Mouse (Mus musculus): ENCODE data around the gene Gm10842.
"Not testable (repeated sequence)": the region's sequence is repeated elsewhere in the genome, so short reads cannot be mapped to it uniquely, and the experiment has no call there.

Gm10842 gene

DNA sequence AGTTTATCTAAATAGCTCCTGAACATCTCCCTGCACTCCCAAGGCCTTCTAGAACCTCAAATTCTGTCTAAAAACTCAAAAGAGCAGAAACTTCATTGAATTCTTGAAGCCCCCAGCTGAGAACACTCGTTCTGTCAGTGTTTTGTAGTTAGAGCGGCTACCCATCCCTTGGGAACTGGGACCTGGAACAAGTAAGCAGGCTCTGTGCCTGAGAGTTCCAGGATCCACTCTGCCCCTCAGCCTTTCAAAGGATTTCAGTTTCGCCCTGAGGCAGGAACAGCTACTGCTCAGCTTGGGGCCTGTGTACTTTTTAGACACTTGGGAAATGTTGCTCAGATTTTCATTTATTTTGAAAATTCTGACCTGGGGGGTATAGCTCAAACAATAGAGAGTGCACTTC lies at the start of gene Gm10842:
Gene Gm10842, plus strand, starts transcription at position 301 of the 400 bp plus-strand sequence.
- no peak for DNase-seq (ENCODE audit: low read depth)

DNA sequence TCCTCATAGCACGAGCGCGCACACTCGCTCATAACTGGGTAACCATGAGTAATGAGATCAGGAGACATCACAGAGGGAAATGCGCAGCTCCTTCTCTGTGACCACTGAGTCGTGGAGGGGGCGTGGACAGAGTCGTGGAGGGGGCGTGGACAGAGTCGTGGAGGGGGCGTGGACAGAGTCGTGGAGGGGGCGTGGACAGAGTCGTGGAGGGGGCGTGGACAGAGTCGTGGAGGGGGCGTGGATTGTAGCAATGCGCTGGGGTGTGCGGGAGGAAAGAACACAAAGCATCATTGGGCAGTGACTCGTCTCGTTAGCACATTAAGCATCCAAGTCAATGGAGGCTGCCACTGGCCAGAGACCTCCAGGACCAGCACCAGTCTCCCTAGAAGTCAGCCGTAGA lies 34.2 kb upstream of the Gm10842 start:
- not testable (repeated sequence) for DNase-seq (ENCODE audit: low read depth)

DNA sequence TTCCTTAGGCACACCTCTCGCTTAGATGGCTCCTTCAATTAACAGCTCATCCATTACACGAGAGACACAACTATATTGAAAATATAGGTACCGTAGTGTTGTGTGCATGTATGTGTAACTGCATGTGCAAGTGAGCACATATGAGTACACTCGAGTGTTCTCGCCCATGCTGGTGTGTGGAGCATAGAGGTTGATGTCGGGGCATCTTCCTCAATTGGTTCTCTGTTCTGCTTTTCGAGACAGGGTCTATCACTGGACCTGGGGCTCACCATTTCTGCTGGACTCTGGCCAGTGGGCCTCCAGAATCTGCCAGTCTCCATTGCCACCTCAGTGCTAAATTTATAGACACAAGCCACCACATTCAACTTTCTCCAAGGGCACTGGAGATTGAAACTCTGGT lies 28.9 kb upstream of the Gm10842 start:
- no peak for DNase-seq (ENCODE audit: low read depth)

DNA sequence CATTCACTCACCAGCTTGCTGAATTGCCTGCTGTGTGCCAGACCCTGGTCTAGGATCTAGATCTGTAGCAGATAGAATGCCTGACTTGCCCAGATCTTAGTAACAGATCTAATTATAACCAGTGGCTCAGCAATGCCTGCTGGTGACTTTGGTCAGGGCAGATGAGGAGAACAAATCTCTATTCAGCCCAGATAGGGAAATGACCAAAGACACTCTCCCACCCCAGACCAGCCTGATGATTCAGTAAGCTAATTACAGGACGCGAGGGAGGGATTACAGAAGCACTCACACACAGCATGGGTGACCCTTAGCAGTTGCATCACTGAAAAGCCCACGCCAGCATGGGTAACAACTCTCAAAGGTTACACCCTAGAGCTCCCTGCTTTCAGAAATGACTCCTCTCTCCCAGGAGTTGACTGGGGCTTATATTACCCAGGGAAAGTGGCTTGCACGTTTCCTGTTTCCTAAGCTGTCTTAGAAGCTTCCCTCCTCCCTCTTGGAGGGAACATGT lies 26.1 kb upstream of the Gm10842 start:
- DNase-seq (ENCODE audit: low read depth): peak; percentile 17

DNA sequence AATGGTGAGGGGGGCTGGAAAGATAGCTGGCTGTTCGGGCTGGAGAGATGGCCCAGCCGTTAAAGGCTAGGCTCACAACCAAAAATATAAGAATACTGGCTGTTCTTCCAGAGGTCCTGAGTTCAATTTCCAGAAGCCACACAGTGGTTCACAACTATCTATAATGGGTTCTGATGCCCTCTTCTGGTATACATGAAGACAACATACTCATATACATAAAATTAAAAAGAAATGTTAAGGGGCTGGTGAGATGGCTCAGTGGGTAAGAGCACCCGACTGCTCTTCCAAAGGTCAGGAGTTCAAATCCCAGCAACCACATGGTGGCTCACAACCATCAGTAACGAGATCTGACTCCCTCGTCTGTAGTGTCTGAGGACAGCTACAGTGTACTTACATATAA lies 24.9 kb upstream of the Gm10842 start:
- peak; percentile 24 for DNase-seq (ENCODE audit: low read depth)

DNA sequence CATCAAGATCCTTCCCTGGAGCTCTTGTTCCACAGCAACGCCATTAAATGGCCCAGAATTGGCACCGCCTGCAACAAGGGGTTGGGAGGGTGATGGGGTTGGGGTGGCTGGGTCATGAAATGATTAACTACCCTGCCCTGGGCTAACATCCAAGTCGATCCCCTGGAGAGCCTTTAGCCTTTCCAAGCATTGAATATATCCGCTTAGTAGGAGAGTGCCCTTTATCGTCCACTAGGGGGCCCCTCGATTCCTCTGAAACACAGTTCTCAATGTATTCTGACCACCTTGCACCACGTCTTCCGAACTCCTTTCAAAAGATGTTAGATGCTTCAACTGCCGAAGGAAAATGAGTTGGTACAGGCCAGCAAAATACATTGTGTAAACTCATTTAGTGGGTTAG lies 22.7 kb upstream of the Gm10842 start:
- peak; percentile 75 for DNase-seq (ENCODE audit: low read depth)

DNA sequence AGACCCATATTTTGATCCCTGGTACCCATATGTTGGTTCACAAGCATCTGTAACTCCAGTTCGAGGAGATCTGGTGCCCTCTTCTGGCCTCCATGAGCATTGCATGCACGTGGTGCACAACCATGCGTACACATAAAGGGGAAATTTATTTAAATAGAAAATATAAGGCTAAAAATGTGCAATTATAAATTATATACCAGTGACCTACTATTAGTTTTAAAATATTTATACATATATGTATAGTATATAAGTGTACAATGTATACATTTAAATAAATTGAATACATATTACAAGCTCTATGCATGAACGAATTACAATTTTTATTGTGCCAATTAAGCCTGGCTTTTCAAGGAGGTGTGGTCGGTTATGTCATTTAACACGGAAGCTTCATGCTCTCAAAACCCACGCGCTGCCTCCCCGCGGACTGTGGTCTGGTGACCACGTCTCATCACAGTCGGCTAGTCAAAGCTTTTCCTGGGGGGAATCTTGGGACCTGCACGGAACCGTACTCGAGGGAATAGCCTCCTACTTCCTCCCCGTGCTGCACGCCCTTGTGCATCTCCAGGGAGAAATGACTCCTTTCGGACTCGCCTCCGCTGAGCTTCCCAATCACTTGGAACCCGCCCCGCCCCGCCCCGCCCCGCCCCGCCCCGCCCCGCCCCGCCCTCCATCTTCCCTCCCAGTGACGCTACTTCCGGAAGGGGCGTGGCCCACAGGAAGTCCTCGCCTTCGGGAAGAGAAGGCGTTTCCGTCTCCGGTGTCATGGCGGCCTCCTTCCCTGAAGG lies 20.8 kb upstream of the Gm10842 start, which contains the start of gene Mettl2:
Gene Mettl2, plus strand, starts transcription at position 691 of the 785 bp plus-strand sequence.
- peak; percentile 91 for DNase-seq (ENCODE audit: low read depth)

DNA sequence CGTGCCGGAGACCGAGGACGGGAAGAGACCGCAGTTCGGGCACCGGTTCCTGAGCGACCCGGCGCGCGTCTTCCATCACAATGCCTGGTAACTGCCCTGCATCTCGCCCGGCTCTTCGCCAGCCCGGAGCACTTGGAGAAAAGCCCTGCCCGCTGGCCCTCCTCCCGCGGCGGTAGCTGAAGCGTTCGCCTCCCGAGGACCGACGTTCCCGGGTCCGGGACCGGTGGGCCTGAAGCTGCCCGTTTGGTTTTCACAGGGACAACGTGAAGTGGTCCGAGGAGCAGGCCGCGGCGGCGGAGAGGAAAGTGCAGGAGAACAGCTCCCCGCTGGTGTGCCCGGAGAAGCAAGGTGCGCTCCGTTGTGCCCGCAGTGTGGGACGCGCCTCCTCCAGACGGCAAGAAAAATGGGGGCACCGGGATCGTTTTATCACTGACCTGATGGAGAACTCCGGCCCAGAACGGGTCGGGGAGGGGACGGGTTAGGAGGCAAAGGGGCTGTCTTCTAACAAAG lies 20.1 kb upstream of the Gm10842 start:
- DNase-seq (ENCODE audit: low read depth): no peak

DNA sequence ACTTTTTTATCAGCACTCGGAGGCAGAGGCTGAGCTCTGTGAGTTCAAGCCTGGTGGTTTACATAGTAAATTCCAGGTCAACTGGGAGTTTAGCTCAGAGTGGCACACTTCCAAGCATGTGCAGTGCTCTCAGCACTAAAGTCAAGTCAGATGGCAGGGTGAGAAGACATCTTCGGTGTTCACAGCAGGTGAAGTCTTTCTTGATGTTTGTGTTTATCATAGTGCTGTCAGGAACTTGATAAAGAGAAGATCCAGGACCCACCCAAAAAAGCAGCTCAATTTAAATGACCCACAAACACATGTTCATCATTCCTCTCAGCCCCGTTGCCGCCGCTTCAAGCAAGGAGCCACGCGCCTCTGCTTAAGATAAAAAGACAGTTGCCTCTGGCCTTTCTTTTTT lies 11.0 kb upstream of the Gm10842 start:
- DNase-seq (ENCODE audit: low read depth): no peak

DNA sequence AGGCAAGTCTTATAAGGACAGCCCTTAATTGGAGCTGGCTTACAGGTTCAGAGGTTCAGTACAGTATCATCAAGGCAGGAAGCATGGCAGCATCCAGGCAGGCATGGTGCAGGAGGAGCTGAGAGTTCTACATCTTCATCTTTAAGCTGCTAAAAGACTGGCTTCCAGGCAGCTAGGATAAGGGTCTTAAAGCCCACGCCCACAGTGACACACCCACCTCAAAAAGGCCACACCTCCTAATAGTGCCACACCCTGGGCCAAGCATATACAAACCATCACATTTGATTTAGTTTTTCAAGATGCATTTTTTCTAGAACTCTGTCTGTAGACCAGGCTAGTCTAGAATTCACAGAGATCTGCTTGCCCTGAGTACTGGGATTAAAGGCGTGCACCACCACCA lies 9.4 kb upstream of the Gm10842 start:
- DNase-seq (ENCODE audit: low read depth): not testable (repeated sequence)

DNA sequence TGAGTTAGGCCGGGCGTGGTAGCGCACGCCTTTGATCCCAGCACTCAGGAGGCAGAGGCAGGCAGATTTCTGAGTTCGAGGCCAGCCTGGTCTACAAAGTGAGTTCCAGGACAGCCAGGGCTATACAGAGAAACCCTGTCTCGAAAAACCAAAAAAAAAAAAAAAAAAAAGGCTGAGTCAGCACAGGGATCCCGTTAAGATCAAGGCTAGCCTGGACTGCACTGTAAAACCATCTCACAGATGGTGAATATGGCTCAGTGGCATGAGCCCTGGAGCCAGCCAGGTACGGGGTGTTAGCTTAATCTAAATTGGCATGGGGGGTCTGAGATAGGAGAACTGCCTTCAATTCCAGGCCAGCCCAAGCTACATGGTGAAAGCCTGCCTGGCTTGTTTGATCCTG lies 6.2 kb upstream of the Gm10842 start:
- not testable (repeated sequence) for DNase-seq (ENCODE audit: low read depth)

DNA sequence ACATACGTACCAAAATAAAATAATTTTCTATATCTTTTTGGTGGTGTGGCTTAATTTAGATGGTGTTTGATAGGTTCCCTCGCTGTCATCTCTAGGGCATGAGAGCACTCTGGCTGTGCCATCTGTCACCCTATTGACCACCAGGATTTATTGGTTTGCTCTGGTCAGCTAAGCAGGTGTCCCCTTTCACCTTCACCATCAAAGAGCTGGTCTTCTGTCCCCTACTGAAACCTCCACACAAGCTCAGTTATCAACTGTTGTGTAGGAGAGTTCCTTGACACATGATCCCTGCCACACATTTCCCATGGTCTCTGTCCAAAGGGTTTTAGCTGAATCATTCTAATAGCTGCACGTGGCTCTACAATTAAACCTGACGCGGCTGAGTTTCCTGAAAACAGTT lies 5.6 kb upstream of the Gm10842 start:
- DNase-seq (ENCODE audit: low read depth): no peak

DNA sequence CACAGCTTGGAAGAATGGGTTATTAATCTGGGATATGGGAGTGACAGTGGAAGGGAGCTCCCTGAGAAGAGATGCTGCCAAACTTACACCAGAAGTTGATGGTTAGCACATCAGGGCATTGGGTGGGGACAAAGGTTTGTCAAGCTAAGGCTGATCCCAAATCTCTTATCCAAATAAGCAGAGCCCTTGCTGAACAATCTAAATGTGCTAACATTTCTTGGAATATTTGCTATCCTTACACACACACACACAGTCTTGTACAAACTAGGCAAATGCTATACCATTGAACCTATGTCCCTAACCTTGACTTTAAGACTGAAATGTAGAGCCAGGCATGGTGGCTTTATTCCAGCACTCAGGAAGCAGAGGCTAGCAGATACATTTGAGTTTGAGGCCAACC lies 3.1 kb upstream of the Gm10842 start:
- no peak for DNase-seq (ENCODE audit: low read depth)

DNA sequence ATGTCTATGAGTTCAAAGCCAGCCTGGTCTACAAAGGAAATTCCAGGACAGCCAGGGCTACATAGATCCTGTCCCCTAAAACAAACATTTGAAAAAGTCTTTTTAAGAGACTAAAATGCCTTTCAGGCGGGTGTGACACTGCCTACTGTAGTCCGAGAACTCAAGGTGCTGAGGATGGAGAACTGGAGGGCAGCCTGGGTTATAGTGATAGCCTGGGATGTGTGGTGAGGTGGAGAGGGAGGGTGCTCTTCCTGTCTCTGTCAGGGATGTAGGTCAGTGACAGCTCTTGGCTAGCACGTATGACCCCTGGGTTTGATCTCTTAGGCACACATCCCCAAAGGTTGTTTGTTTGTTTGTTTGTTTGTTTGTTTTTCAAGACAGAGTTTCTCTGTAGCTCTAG lies 2.6 kb upstream of the Gm10842 start:
- no peak for DNase-seq (ENCODE audit: low read depth)

DNA sequence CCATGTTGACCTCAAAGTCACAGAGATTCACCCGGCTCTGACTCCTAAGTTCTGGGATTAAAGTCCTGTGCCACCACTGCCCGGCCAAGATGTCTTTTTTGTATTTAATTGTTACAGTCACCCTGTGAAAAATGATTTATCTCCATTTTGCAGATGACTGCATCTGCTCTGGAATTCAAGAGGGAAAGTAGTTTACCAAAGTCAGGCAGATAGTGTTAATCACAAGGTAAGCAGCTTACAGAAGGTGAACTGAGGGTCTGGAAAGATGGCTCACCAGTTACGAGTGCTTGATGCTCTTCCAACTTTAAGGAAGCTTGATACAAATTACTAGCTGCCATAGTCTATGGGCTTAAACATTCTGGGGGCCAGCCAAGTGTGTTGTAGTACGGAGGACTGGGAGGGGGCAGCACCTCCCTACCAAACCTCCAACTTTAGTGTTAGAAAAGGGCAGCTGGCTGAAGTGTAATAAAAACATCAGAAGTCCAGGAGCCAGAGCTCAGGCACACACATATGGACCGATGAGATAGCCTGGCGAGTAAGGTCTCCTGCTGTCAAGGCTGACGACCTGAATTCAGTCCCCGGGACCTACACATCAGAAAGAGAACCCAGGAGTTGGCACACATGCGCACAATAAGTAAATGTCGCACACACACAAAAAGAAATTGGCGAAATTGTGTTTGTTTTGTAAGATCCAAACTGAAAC lies 2.0 kb upstream of the Gm10842 start:
- DNase-seq (ENCODE audit: low read depth): no peak

DNA sequence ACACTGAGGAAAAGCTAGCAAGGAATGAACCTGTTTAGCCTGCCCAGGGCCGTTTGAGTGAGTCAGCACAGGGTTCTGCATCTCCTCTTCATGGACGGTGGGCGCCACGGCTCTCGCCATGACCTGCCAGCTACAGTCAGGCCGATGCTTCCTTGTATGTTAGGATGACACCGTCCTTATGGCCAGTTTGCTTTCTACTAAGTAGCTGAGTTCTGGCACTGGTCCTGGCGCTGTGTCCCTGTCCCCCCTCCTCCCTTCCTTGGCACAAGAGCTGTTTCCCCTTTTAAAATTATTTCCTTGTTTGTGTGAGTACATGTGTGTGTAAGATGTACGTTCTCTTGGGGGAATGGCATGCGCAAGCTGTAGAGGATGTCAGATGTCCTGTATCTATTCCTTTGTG lies 1.5 kb upstream of the Gm10842 start:
- DNase-seq (ENCODE audit: low read depth): no peak

DNA sequence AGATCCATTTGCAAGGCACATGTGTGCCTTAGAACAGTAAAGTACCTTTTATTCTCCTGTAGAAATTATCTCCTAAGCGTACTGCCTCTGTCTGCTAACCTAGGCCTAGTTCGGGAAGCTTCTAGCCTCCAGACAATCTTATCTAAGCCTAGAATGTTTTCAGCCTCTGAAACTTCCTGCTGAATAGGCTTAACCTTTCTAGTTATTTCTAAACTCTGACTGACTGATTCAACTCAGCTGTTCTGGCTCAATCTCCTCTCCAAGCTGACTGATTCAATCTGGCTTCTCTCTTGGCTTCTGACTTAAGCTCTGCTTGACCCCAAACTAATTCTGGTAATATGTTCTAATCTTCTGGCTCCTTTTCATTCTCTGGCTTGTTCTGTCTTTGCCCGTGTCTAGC lies 2.7 kb downstream of the Gm10842 start:
- no peak for DNase-seq (ENCODE audit: low read depth)

DNA sequence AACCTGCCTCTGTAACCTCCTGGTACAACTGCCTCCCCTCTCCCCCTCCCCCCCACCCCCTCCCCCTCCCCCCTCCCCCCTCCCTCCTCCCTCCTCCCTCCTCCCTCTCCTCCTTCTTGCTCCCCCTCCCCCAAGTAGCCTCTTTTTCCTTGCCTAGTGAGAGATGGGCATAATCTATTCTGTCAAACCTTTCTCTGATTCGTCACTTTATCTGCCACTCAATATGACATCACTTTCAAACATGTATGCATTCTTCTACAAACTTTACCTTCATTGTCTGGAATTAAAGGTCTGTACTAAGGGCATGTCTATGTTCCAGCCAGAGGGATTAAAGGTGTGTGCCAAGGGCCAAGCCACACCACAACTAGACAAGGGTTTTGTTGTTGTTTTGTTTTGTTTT lies 3.1 kb downstream of the Gm10842 start:
- DNase-seq (ENCODE audit: low read depth): peak; percentile 23

DNA sequence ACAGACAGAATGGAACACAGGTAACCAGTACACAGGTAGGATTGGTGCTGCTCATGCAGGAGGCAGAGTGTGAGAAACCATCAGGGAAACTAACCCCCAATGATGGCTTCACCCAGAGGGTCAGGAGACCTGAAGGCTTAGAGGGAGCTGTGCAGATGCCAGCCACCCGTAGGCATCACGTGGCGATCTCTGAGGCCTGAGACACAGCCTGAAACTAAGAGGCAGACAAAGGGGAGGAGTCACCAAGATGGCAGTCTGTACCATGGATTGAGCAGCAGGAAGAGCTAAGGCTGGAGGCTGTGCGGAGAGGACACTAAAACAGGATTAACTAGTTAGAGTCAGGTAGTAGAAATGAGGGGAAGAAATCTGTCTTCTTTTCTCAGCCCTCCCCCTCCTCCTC lies 4.0 kb downstream of the Gm10842 start:
- DNase-seq (ENCODE audit: low read depth): no peak

DNA sequence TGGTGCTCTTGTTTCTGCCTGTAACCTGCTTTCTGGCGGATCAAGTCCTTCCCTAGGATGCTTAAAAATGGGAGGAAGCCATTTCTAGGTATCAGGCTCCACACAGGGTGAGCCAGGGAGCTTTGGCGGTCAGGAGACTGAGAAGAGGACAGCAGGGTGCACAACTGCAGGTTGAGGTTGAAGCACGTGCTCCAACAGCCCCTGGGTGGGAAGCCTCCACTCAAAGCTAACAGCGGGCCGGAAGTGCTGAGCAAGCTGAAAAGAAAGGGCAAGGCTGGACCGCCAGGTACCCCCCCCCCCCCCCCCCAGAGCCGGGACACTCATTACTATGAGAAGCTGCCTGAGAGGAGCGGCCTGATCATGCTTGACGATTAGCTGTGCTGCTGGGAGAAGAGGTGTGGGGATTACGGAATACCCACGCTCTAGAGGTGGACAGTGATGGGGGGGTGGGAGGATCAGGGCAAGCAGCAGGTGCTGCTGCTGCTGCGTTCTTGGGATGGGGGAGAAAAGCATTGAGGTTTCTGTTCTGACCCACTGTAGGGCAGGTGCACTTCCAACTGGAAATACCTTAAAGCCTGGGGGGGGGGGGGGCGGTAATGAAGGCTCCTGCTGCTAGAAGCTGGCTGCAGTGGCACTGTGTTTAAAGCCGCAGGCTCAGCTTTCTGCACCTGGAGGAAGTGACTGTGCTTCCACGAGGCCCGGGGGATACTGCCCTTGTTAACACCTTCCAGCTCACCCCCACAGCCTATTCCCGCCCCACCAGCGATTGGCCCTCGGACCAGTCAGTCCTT lies 4.7 kb downstream of the Gm10842 start:
- DNase-seq (ENCODE audit: low read depth): no peak

DNA sequence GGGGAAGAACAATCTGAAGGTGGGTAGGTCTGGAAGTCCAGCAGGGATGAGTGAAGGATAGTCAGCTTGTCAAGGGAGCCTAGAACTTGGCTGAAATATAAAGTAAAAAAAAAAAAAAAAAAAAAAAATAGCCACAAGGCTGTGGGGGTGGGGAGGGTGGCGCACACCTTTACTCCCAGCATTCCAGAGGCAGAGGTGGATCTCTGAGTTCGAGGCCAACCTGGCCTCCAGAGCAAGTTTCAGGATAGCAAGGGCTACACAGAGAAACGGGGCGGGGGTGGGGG lies 5.3 kb downstream of the Gm10842 start:
- DNase-seq (ENCODE audit: low read depth): no peak

DNA sequence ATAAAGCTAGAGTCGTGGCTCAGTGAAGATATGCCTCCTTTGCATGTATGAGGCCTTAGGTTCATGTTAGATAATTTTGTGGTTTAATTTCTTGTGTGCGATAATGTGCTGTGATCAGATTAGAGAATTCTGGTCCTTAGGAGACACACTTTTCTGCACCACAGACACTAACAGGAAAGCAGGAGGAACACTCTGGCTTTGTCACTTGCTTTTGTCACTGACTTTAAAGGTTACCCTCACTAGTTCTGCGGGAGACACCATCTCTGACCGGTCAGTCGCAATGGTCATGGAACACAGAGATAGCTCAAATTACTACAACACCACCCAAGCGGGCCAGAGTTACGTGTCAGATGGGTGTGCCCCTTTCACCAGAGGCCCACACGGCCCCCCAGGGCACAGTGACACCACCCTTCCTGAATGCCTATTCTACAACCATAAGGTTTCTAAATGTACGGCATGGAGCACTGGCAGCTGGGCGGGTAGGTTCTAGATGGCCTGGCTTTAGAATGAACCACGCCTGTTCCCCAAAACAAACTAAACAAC lies 5.7 kb downstream of the Gm10842 start:
- DNase-seq (ENCODE audit: low read depth): peak; percentile 12
